Mouse (Mus musculus) spleen, adult 12 weeks (tissue): Measurements from ENCODE around the gene Aqp9.
"Not testable (repeated sequence)": the region's sequence is repeated elsewhere in the genome, so short reads cannot be mapped to it uniquely, and the experiment has no call there.

Source experiments
- DNase-seq: peaks from one replicate; pipeline ENCODE4 v3.0.0; 2022; ENCODE audit warnings: low spot score

Aqp9 gene

DNA sequence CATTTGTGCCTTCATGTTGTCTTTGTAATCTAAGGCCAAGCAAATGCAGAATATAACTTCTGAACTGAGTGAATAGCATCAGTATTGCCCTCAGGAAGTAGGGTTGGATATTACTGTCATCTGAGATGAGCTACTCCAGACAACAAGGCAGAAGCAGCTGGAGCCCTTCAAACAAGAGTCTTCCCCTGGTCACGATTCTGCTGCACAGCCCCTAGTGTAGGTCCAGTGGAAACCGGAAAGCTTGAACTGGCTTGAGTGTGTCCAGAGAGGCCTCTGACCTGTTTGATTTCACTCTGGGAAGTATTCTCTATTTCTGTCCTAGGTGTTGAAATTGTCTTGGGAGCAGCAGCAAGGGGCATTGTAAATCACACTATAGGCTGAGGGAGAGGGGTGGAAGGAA lies 29.5 kb downstream of the Aqp9 start:
- no peak for DNase-seq

DNA sequence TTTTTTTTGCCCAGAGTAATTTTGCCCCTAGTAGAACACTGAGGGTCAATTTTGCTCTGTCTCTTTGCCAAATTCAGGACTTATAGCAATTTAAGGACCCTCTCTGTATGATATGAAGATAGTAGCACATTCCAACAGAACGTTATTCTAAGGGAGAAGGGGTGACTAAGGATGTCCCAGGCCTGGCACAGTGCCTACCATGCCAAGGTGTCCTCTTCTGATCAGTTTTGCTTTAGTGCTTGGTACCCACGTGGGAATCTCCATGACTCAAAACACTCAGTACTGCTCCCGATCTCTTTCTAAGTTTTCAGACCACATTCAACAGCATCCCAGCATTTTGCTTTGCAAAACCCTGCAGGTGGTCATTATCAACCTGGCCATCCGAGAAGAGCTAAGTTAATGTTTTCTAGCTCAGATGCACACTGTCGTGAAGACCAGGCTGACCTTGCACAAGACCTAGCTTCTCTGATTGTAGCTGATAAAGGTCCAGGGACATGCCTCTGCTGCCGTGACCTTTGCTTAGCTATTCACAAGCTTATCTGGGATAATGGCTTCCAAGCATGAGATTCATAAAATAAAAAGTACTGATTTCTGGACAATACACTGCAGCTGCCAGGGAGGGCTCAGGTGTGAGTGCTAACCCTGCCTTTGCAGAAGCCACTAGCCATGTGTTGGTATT lies 31.1 kb downstream of the Aqp9 start:
- DNase-seq = no peak

DNA sequence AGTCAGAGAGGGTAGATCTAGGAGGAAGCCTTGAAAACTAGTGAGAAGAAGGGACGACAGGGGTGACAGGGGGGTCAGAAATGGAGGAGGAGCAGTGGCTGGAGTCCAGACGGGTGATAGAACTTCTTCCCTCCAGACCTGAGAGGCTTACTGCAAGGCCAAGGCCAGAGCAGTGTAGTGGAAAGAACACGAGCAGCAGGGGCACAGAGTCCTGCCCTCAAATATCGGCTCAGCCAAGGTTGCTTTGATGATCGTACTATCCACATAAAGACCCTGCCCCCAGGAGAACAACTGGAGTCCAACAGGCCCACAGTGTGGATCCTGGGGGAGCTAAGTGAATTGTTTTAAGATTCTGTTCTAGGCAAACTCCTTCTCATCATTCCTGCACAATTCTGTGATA lies 33.4 kb downstream of the Aqp9 start:
- DNase-seq = no peak

DNA sequence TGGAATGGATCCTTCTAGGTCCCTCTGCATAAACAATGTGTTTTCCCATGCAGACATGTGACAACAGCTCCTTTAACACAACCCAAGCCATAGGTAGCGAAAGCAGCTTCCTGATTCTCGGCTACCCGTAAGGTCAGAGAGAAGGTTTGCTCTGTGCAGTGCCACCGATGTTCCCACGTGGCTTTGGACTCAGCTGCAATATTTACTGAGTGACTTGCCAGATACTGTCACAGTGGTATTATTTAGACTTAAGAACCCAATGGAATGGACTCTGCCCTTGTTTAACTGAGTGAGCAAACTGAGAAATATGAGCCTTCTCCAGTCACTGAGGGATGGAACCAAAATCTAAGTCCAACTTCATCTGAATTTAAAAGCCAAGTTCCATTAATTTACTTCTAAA lies 35.3 kb downstream of the Aqp9 start:
- no peak for DNase-seq

DNA sequence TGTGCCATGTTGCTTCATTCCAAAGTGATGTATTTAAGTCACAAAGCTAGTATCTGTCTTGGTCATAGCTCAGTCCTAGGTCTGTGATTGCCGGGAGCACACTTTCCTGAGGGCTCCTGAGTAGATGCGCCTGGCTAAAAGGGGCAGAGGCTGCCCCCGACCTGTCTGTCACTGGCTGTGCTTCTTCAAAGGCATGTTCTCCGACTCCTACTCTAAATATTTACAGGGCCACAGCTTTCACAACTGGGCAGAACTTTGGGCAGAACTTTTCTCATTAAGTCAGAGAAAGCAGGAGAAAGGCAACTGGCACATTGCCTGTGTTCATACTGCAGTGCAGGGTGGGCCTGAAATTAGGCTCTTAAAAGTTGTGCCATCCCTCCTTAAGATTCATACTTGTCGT lies 36.7 kb downstream of the Aqp9 start:
- DNase-seq = no peak

DNA sequence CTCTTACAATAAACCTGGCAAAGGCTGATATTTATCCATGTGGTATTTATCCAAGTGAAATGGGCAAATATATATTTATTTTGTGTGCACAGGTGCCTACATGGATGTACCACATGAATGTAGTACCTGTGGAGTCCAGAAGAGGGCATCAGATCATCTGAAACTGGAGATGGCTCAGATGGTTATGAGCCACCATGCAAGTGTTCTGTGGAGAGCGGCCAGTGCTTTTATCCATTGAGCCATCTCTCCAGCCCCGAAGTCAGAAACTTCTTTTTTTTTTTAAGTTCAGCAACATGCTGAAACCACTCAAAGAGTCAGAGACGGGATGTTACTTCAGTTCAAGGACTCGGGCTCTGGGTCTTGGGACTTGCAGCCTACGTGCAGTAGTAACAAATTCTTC lies 39.6 kb downstream of the Aqp9 start:
- DNase-seq = peak; percentile 45

DNA sequence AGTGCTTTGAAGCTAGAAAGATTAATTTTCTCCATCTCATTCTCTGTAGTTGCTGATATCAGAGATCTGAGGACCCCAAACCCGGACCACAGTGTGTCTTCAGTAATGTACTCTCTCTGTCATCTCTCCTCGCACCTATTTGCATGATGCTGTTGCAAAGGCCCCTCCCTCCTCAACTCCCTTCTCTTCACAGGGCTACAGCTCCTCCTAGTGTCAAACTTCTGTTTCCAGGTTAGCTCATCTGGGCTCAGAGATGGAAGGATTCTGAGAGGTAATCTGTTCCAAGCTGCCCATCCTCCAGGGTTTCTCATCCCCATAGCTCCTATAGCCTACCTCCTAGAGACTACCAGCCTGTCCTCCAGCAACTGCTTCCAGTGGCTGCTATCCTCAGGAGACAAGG lies 42.3 kb downstream of the Aqp9 start:
- no peak for DNase-seq

DNA sequence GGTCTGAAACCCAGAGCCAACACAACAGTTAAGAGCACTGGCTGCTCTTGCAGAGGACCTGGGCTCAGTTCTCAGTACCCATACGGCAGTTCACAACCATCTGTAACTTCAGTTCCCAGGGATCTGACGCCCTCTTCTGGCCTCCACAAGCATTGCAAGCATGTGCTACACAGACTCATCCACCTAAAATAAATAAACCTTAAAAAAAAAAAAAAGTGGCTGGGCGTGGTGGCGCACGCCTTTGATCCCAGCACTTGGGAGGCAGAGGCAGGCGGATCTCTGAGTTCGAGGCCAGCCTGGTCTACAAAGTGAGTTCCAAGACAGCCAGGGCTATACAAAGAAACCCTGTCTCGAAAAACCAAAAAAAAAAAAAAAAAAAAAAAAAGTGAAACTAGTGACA lies 45.4 kb downstream of the Aqp9 start:
- DNase-seq = not testable (repeated sequence)

DNA sequence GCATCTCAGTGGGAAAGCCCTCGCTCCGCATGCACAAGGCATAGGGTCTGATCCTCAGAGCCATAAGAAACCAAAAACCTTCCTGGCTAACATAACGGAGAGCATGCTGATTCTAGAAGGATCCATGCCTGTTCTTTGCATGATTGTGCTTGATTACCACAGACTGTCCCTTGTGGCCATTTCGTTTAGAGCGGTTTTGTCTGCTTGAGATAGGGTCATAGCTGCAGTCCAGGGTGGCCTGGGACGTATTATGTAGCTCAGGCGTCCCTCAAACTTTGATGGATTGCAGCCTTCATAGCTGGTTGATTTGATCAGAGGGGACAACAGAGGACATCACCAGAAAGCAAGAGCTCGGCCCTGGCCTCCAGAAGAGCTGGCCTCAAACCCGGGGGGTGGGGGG lies 47.6 kb downstream of the Aqp9 start:
- DNase-seq = no peak

DNA sequence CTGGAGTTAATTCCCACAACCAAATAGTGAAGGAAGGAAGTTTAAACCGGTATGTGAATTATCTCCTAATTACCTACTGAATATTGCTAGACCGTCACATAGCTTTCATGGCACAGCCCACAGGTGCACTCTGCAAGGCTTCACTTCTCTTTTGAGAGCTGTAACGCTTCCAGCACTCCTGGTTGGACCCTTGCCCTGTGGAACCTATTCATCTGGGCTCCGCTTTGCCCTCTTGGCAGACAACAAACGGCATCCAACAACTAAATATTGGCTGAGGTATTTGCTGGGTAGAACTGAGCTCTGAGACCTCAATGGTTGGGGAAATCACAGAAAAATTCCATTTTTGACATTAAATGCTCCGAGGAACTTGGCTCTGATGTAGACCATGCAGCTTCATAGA lies 55.3 kb downstream of the Aqp9 start:
- DNase-seq = no peak

DNA sequence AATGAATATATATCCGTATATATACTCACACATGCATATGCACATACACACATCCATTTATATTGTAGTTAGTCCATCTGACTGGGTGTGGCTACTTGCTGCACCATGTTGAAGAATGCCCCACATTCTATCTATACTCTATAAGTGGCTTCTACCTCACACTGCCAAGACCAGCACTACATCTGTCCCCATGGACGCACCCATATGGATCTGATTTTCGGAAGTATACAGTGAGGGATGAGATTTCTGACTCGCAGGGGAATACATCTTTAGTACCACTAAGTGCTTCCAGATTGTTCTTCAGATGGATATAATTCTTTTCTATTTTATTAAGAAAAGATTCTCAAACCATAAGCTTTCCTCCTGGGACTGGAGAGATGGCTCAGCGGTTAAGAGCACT lies 65.0 kb downstream of the Aqp9 start:
- no peak for DNase-seq

DNA sequence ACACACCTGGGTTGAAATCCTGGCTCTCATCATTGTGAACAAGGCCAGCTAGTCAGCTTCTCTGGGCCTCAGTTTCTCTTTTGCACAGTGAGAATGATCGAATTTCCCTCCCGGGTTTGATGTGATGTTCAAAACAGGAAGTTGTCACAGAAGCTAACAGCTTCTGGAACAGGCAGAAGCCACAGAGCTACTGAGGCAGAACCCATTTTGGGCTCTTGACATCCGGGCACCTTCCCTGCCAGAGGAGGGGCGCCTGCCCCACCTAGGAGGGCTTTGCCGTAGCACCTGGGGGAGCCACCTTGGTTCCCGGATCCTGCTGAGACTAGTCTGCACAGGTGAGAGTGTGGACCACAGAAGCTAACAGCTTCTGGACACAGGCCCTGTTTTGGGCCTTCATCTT lies 74.4 kb downstream of the Aqp9 start:
- DNase-seq = no peak

DNA sequence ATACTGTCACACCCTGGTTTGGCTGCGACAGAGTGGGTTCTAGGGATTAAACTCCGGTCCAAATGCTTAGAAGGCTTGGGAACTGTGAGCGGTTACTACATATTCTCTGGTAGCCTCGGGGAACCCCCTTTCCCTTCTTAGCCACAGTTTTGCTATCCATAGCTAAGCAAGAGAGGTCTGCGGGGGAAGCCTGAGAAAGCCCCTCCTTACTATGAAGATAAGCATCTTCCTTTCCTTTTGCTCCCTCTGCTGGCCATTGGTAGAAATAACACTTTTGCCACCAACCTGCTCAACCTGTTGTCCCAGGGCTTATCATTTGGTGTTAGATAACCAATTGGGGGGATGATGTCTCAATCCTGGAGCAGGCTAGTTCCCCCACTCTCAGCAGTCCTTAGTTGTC lies 76.4 kb downstream of the Aqp9 start:
- no peak for DNase-seq

DNA sequence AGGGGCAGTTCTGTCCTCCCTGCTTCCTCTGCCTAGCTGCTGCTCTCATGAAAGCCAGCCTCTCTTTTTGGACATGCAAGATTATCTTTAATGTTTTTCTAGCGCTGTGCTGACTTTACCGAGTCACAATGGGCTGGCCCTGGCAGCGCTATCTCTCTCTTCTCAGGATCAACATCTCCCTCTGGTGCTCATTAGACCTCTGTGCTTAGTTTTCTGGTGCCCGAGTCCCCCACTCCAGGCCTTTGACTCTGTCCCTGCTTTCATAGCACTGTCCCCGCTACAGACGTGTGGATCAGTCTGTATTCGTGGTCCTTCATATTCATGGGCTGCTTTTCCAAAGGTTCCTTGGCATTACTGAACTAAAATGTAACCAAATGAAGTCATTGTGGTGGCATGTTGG lies 89.3 kb downstream of the Aqp9 start:
- DNase-seq = no peak

DNA sequence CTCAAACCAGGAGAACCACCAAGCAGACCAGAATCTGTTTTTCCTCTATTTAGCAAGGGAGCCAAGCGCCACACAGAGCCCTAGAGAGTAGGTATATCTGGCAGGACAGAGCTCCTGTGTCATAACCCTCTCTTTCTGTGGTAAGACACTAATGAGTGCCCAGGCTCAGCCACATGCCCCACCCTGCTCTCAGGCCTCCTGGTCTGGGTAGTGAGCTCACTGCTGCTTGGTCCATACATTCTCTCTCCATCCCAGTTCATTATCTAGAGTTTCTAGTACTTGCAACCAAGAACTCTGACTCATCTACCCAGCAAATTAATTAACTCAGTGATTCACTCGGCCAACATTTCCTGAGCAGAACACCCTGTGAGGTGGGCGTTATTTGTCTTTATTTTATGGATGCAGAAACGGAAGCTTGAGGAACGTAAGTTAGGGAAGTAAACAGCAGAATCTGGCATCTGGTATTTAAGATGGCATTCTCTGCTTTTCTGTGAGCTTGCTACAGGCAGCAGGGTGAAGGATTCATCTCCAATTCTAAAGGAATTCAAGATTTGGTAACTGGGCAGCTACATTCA lies 91.1 kb downstream of the Aqp9 start:
- no peak for DNase-seq

DNA sequence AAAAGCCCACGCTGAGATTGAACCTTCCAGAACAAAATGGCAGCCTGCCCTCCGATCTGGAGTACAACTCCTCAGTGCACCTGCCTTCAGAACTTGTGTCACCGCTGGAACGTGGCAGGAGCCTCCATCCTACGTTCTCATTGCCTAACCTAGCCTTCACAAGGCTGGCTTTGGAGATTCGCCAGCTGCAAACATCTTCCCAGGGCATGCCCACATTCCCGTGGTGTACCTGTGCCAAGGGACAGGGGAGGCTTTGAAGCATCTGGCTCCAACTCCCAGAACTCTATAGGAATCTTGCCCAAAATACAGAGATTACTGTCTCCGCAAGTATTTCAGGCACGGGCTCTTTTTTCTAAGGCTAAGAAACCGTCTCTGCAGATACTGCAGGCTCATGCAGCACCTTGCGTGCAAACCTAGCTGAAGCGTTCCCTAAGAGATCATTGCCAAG lies 92.3 kb downstream of the Aqp9 start:
- DNase-seq = no peak

DNA sequence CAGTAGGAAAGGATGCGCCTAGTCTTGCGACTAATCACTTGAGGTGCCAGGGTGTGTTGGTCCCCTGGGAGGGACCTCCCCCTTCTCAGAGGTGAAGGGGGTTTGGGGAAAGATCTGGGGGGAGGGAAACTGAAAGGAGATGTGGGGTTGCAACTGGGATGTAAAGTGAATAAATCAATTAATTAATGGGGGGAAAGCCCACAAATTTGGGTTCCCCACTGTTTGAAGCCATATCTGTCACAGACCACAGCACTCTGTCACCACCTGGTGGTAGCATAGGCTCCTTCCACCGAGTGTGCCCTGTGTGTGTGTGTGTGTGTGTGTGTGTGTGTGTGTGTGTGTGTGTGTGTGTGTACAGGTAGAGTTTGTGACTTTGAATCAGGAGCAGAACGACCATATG lies 94.7 kb downstream of the Aqp9 start:
- DNase-seq = no peak

DNA sequence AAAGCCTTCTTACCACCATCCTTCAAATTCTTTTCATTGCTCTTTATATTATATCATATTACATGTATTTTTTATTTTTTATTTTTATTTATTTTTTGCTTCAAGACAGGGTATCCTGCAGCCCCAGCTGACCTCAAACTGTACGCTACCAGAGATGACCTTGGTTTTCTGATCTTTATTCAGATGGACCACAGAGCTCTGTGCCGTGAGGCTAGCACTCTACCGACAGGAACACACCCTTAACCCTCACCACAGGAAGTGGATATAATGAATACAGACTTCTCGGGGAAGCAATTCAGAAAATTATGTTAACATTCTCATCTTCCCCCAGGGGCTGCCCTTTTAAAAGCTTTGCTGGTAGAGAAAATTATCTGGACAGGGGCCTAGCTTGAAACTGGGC lies 95.4 kb downstream of the Aqp9 start:
- DNase-seq = no peak

DNA sequence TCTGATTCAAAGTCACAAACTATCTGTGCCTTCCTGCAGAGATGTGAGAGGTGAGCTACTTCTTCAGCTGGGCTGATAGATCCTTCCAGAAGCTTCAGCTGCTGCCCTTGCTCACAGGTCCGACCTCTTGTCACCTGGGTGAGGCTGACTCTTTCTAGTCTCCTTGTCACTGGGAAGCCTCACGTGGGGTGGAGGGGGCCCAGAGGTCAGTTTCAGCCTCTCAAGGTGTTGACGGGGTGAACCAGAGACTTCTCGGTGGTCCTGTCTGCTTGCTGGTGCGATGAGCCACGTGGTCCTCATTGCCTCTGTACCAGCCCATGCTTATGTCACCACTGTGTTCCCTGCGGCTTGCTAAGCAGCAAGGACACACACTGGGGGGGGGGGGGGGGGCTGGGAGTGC lies 96.0 kb downstream of the Aqp9 start:
- no peak for DNase-seq

DNA sequence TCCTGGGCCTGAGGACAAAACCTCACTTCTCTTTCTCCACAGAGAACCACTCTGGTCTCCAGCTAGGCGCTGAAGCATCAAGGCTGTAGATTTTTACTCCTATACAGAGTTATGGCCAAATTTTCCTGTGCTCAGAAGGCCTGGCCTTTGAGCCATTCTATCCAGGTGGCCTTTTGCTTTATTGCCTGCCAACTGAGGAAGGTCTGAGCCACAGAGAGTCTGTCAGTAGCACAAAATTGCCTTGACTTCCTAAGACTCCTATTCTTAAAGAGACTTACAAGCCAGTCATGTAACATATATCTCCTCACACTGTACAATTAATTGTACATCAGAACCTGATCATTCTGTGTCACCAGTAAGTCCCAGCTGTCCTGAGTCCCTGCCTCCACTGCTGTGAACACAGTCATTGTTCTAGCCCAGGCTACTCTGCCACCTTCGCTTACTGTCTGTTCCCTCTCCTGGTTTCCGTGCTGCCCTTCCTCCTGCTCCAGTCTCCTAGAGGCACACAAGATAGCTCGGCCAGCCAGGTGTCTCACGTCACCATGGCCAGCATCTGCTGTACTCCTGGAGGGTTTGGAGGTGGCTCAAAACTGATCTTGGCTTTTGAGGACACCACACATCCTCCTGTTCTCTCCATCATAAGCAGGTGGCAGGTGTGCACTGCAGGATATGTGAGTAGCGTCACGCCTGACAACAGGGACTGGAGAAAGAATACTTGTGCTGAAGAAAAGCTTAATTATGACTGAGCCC lies 96.7 kb downstream of the Aqp9 start:
- no peak for DNase-seq

DNA sequence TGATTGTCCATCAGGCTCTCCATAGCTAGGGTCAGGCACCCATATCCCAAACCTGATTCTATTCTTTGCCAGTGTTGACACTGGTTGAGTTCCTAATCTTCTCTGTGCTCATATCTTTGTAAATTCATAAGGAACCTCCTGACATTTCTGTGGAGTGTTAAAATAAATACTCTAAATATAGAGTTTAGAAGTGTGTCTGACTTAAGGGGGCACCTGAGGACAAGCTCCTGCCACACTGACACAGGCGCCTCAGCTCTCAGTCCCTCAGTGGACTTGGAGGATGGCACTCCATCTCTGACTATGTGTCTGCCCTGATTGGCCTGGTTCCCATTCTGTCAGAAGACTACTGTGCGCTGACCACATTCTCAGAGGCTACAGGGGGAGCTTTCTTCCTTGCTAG lies 97.9 kb downstream of the Aqp9 start:
- no peak for DNase-seq

DNA sequence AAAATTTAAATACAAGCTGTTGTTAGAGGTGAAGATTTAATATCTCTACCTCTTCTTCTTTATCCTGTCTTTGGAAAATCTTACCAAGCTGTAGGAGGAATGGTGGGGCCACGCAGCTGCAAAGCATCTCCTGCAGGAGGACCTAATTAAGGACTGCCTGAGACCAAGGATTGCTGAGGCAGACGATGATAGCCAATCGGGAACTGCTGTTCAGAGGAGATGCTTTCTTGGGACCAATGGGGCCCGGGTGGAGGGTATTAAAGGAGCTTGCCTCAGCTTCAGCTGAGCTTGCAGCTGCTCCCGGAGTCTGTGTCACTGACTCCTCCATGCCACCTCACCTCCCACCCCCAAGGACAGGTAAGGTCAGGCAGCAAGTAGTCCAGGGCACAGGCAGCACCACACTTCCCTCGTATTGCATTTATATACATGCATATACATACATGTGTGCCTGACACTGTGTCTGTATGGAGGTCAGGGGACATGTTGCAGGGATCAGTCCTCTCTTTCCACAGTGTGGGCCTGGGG lies 99.6 kb downstream of the Aqp9 start:
- DNase-seq = no peak

DNA sequence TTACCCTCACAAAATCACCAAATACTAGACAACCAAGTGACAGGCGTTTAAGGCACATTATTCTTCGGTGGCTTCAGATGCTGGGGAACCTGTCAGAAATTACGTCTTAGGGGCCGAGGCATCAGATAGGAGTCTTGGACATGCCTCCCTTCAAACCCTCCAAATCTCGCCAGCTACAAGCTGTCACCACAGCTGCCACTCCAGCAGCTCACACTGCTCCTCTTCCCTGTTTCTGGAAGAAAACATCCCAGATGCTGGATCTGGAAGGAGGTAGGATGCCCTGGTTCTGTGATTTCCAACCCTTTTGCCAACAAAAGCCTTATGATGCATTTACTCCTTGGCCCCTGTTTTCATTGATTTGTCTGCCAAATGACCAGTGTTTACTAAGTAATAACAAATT lies 101.3 kb downstream of the Aqp9 start:
- no peak for DNase-seq
